Mouse (Mus musculus) heart, embryonic 12.5 days (tissue): ENCODE measurements around the gene Pgm1. TPM values are rescaled to one million over a fixed set of nuclear protein-coding genes. Genes with fewer than 3 reads are reported as not detected.

Source experiments
- ATAC-seq: fragments of 200-750 bp; cut with Nextera tagmentation; 2 replicates; pipeline ENCODE4 v1.8.0; 2017; ENCODE audit warnings: moderate TSS enrichment, moderate library complexity; ENCODE audit not compliant: insufficient number of reproducible peaks, low FRiP score
- H3K27ac ChIP-seq: fragments of 300-500 bp; sonication (generic); 2 replicates; pipeline ENCODE4 v1.5.1; 2016; ENCODE audit warnings: mild to moderate bottlenecking, moderate library complexity; ENCODE audit not compliant: poor library complexity, severe bottlenecking
- H3K27me3 ChIP-seq: fragments of 300-500 bp; sonication (generic); replicated peaks from 2 replicates; pipeline ENCODE4 v1.6.1; 2016; ENCODE audit warnings: mild to moderate bottlenecking, moderate library complexity
- H3K36me3 ChIP-seq: fragments of 300-500 bp; sonication (generic); 2 replicates; pipeline ENCODE4 v1.6.1; 2016; ENCODE audit warnings: mild to moderate bottlenecking, moderate library complexity
- H3K4me1 ChIP-seq: fragments of 300-500 bp; sonication (generic); replicated peaks from 2 replicates; pipeline ENCODE4 v1.6.1; 2016; ENCODE audit warnings: mild to moderate bottlenecking
- H3K4me2 ChIP-seq: fragments of 300-500 bp; sonication (generic); 2 replicates; pipeline ENCODE4 v1.6.1; 2016; ENCODE audit warnings: mild to moderate bottlenecking, moderate library complexity
- H3K4me3 ChIP-seq: fragments of 300-500 bp; sonication (generic); 2 replicates; pipeline ENCODE4 v1.5.1; 2016; ENCODE audit warnings: mild to moderate bottlenecking
- H3K9ac ChIP-seq: fragments of 300-500 bp; sonication (generic); 2 replicates; pipeline ENCODE4 v1.6.1; 2016; ENCODE audit warnings: mild to moderate bottlenecking, moderate library complexity
- H3K9me3 ChIP-seq: fragments of 300-500 bp; sonication (generic); replicated peaks from 2 replicates; pipeline ENCODE4 v1.6.1; 2016; ENCODE audit warnings: mild to moderate bottlenecking, moderate library complexity
- WGBS: fragments of 180-500 bp; shearing (Covaris S2); methylation state at CpG from one replicate; pipeline ENCODE4 v1.1.7; 2016; 5-methylcytosine and 5-hydroxymethylcytosine counted together
- polyA plus RNA-seq: library from polyadenylated mRNA; unstranded; fragments of >200 nt; fragmentation: Nextera tagmentation; extraction: Ambion mirVana; gene quantifications from 2 replicates; pipeline ENCODE4 v1.2.1, GENCODE M21; 2016

Gene Pgm1
- polyA plus RNA-seq, 1 experiment from 2014 or later: 247 TPM

- Histone ChIP-seq H3K27me3 (0 out of 2 replicates have a peak, but pooled peaks cover 3% of the 10 kb centered on the region), H3K4me2 (no peak overlapping the region), H3K4me1 (peaks cover 8% of the 10 kb centered on the region), H3K4me3 (no peak overlapping the region), H3K36me3 (no peaks in the 10 kb centered on the region), H3K27ac (no peak overlapping the region), H3K9me3 (no peaks in the 10 kb centered on the region), H3K9ac (no peak overlapping the region)
- no peak for ATAC-seq
- 79% methylated on average over 3 of the region's 3 CpGs for WGBS
Observed at GRCm38 (mm10) chr4:100011563-100011962, 82.3 kb downstream of the Pgm1 start.

- no peak overlapping the region for H3K4me2 ChIP-seq
- H3K27ac ChIP-seq: no peak overlapping the region
- H3K9ac ChIP-seq: no peak overlapping the region
- H3K36me3 ChIP-seq: no peaks in the 10 kb centered on the region
- no peak overlapping the region for H3K4me3 ChIP-seq
- WGBS: 78% methylated on average over 8 of the region's 8 CpGs
- H3K4me1 ChIP-seq: peaks cover 8% of the 10 kb centered on the region
- ATAC-seq: no peak
- no peaks in the 10 kb centered on the region for H3K9me3 ChIP-seq
- H3K27me3 ChIP-seq: 0 out of 2 replicates have a peak, but pooled peaks cover 3% of the 10 kb centered on the region
Observed at GRCm38 (mm10) chr4:100012361-100013035, 83.3 kb downstream of the Pgm1 start.

DNA sequence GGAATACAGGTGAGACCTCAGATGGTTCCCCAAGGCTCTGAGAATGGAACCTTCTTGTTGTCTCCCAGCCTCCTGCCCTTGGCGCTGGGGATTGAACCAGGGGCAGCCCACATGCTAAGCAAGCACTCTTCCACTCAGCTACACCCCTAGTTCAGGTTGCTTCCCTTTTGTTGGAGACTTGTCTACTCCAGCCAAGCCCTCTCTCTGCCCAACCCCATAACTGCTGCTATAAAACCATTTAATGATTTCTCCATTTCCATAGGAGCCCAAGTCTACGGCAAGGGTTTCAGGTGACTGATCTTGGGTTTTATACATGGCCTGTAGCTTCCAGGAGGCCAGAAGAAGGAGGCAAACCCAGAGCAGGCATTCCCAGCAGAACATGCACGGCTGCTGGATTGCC is 98.6 kb downstream of the Pgm1 start:
- peaks cover 9% of the 10 kb centered on the region for H3K4me1 ChIP-seq
- no peak overlapping the region for H3K27ac ChIP-seq
- H3K4me3 ChIP-seq: no peak overlapping the region
- no peaks in the 10 kb centered on the region for H3K9me3 ChIP-seq
- no peak overlapping the region for H3K9ac ChIP-seq
- H3K27me3 ChIP-seq: no peaks in the 10 kb centered on the region; the same call in 1 of the 2 replicates
- 60% methylated on average over 3 of the region's 3 CpGs for WGBS
- H3K4me2 ChIP-seq: no peak overlapping the region
- H3K36me3 ChIP-seq: no peaks in the 10 kb centered on the region
- ATAC-seq: no peak

DNA sequence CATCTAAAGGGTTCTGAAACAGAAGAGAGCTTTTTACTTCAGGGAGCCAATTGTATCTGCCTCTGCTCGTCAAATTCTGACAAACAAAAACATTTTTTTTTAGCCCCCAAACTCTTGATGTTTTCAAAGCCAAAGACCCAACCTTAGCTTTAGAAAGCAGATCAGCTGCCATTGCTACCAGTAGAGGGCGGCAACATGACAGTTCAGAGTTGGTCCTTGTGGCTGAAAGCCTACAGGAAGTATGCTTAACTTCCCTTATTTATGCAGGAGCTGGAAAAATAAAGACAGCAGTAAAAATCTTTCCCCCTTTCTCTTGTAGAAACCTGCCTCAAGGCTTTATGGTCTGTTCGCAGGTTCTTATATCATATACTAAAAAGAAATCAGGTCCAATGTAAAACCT is 99.4 kb downstream of the Pgm1 start:
- Histone ChIP-seq H3K27me3 (no peaks in the 10 kb centered on the region; the same call in 1 of the 2 replicates), H3K9me3 (no peaks in the 10 kb centered on the region), H3K4me2 (no peak overlapping the region), H3K27ac (no peak overlapping the region), H3K4me1 (peaks cover 9% of the 10 kb centered on the region), H3K9ac (no peak overlapping the region), H3K4me3 (no peak overlapping the region), H3K36me3 (no peaks in the 10 kb centered on the region)
- no peak for ATAC-seq
- WGBS: 11% methylated on average over 3 of the region's 3 CpGs

GRCm38 (mm10) chr4:100031270-100031669 is 102.1 kb downstream of the Pgm1 start:
- Histone ChIP-seq H3K4me2 (no peak overlapping the region), H3K36me3 (no peaks in the 10 kb centered on the region), H3K4me3 (no peak overlapping the region), H3K27ac (peak overlapping the region; percentile 76), H3K9ac (no peak overlapping the region), H3K4me1 (peaks cover 9% of the 10 kb centered on the region), H3K9me3 (no peaks in the 10 kb centered on the region), H3K27me3 (no peaks in the 10 kb centered on the region)
- WGBS: 25% methylated on average over 6 of the region's 6 CpGs
- ATAC-seq: no peak; the same call in 1 of the 2 replicates

DNA sequence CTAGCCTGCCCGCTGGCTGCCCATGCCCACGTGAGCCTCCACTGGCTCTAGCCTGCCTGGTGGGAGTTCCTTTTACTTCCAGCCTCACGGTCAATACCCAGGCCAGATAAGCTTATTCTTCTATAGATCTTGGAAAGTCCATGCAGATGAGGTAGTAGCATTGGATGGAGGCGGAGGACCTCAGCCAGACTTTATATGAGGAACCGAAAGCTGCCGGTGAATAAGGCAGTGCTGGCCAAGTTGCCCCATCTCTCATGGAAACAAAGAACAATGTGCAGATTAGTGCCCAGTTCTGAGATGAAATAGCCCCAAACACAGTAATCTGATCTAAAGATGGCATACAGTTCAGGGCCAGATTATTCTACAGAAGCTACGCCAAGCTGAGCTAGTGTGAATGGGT is 103.4 kb downstream of the Pgm1 start:
- H3K4me1 ChIP-seq: peaks cover 11% of the 10 kb centered on the region
- H3K4me3 ChIP-seq: no peak overlapping the region
- no peak for ATAC-seq
- no peak overlapping the region for H3K9ac ChIP-seq
- H3K27me3 ChIP-seq: no peaks in the 10 kb centered on the region
- H3K27ac ChIP-seq: no peak overlapping the region
- H3K9me3 ChIP-seq: no peaks in the 10 kb centered on the region
- H3K4me2 ChIP-seq: no peak overlapping the region
- WGBS: 90% methylated on average over 7 of the region's 7 CpGs
- H3K36me3 ChIP-seq: no peaks in the 10 kb centered on the region

- H3K4me3 ChIP-seq: no peak overlapping the region
- H3K27me3 ChIP-seq: no peaks in the 10 kb centered on the region
- no peaks in the 10 kb centered on the region for H3K36me3 ChIP-seq
- H3K27ac ChIP-seq: no peak overlapping the region
- no peaks in the 10 kb centered on the region for H3K9me3 ChIP-seq
- peaks cover 15% of the 10 kb centered on the region for H3K4me1 ChIP-seq
- H3K4me2 ChIP-seq: no peak overlapping the region
- WGBS: 76% methylated on average over 4 of the region's 4 CpGs
- H3K9ac ChIP-seq: no peak overlapping the region
- ATAC-seq: no peak
Observed at GRCm38 (mm10) chr4:100033944-100034343, 104.7 kb downstream of the Pgm1 start.

DNA sequence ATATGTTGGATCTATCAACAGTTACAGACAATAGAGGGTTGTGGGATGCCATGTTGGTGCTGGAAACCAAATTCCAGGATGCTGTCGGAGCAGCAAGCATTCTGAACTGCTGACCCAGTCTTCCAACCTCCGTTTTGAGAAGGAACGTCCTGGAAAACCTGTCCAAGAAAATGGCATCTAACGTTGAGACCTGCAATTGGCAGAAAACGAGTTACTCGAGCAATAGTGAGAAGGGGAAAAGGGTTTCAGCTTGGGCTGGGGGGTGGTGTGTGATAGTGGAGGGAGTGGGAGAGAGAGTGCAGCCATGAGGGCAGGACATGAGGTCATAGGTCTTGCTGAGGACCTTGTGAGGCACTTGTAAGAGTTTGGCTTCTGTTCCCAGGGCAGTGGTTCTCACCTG is 105.8 kb downstream of the Pgm1 start:
- peaks cover 15% of the 10 kb centered on the region for H3K4me1 ChIP-seq
- H3K9ac ChIP-seq: no peak overlapping the region
- no peak for ATAC-seq
- H3K27me3 ChIP-seq: no peaks in the 10 kb centered on the region
- H3K9me3 ChIP-seq: no peaks in the 10 kb centered on the region
- H3K4me3 ChIP-seq: no peak overlapping the region
- H3K4me2 ChIP-seq: no peak overlapping the region
- no peaks in the 10 kb centered on the region for H3K36me3 ChIP-seq
- no peak overlapping the region for H3K27ac ChIP-seq
- 65% methylated on average over 6 of the region's 6 CpGs for WGBS

DNA sequence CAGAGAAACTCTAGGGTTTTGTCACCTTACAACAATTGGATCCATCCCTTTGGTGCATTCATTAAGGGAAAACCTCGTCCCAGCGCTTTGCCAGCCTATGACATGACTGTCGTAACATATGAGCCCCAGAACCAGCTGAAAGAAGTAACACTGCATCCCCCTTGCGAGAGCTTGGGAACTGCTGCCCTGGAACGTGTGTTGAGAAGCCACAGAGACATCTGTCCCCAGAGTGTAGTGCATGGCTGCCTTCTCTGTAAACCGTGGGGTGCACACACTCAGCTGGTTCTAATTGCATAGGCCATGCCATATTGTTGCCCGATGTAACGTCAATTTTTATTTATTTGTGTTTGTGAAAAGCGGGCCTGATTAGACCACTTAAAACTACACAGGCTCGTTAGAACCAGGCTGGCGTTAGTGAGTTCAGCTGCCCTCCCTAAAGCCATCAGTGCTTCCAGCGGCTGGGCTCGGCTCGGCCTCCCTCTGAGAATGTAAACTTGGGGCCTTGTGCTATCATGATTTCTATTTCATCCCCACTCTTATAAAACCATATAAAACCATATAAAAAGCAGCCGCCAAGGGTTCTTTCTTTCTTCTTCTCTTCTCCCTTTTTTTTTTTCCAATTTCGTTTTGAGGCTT is 106.8 kb downstream of the Pgm1 start:
- Histone ChIP-seq H3K4me3 (no peak overlapping the region), H3K36me3 (no peaks in the 10 kb centered on the region), H3K9ac (no peak overlapping the region), H3K27ac (no peak overlapping the region), H3K9me3 (no peaks in the 10 kb centered on the region), H3K4me2 (no peak overlapping the region), H3K4me1 (peaks cover 11% of the 10 kb centered on the region), H3K27me3 (no peaks in the 10 kb centered on the region)
- WGBS: 55% methylated on average over 16 of the region's 16 CpGs
- ATAC-seq: no peak

Other genes starting within 250 kb of the Pgm1 start
- gene Alg6, start 213.8 kb upstream of the Pgm1 start, polyA plus RNA-seq: 11.2 and 13.1 TPM in 2 replicates
- gene Efcab7, start 100.2 kb upstream of the Pgm1 start, polyA plus RNA-seq: 10.4 and 11.5 TPM in 2 replicates
- 42.6 and 43.0 TPM in 2 replicates for gene Itgb3bp, start 399 bp downstream of the Pgm1 start, polyA plus RNA-seq
- gene Ror1, start 166.4 kb downstream of the Pgm1 start, polyA plus RNA-seq: 13.9 and 15.0 TPM in 2 replicates